Mouse (Mus musculus): ENCODE data around the gene Limch1.
A peak's percentile ranks its signal among the peaks of the same experiment; 100 is the strongest.

The Limch1 gene

DNA sequence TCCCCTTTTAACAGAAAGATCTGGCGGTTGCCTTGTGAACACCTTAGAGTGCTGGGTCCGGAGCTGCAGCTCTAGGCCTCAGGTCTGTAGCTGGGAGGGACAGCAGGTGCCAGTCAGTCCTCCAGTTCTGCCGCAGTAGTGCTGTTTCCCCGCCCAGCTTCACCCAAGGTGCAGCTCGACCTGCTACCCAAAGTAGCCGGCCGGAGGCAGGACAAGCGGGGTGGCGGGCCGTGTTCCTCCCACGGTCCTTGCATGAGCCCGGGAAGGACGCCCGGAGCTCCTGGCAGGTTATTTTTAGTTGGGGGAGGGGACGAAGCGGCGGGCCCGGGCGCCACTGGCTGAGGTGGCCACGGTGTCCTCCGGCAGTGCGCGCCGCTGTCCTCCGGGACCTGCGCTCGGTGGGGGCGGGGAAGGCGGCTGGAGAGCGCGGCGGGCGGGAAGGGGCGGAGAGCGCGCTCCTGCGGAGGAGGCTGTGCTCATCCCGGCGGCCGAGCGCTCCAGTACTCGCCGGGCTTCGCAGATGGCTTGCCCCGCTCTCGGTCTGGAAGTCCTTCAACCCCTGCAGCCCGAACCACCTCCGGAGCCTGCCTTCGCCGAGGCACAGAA, at the start of gene Limch1:
Gene Limch1 (plus strand): TSS at position 438 of the 606 bp plus-strand sequence.
- DNase-seq (ENCODE audit: low read depth, low spot score): no peak

DNA sequence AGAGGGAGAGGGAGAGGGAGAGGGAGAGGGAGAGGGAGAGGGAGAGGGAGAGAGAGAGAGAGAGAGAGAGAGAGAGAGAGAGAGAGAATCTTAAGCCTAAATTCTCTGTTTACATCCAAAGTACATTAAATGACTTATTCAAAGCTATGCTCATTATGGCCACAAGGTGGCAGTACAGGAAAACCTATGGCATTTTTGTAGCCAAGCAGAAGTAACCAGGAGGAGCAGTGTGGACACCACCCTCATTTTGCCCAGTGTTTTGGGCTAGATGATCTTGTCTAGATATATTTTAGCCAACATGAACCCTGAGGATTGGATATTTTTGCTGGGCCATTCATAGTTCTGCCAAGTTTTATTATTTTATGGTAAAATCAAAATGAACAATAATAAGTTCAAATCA, 48.5 kb upstream of the Limch1 start:
- DNase-seq (ENCODE audit: low read depth, low spot score): no peak

DNA sequence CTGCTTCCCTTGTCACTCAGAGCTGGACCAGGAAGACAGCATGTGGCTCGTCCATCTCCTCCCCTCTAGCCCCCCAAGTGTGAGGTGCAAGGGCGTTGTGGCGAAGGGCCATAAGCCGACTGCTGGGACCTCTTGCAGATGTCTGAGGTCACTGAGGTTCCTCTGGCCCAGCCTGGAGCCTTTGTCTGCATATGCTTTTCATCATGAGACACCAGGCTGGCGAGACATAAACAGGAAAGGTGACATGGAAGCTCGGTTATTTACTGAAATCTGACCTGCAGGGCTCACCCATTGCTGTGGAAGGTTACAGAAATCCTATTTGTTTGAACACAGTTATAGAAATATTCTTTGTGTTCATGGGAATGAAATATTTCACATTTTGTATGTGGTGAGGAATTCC, 45.7 kb upstream of the Limch1 start:
- DNase-seq (ENCODE audit: low read depth, low spot score): no peak

DNA sequence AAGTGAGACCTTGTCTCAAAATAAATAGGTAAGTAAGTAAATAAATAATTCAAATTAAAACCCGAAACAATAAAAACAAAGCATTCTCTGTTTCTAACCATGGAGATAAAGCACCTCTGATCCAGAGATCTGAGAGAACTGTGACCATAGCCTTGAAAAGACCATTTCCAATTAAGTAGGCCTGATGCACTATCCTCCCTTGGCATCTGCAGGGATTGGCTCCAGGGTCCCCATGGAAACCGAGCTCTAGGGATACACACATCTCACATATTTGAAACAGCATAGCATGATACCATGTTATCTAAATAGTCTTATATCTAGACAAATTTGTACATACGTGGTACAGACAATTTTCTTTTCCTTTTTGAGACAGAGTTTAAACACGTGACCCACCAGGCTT, 43.7 kb upstream of the Limch1 start:
- no peak for DNase-seq (ENCODE audit: low read depth, low spot score)

DNA sequence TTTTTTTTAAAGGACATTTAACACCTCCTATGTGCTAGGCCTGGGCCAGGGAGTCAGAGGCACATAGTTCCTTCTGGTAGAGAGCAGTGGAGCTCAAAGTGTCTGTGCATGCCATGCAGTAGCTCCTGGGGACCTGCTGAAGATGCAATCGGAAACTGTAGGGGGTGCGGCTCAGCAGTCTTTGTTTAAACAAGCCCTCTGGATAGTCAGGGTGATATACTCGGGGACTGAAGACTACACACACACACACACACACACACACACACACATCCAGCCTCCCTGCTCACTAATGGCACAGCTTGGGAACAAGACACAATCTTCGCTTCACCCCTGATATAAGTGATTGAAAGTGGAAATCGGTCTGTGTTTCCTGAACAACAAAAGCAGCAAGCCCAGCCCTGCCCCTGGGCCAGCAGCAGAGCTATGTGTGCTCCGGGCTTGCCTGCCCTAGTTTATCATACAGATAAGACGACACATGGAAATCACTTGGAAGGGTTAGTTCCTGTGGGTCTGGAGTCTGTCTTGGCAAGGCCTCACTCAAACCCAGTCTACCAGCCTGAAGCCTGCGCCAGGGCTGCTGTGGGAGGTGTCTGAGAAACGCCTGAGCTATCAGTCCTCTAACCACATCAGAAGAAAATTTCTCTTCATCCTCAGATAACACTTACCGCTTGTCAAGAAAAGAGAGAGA, 42.2 kb upstream of the Limch1 start:
- no peak for DNase-seq (ENCODE audit: low read depth, low spot score)

DNA sequence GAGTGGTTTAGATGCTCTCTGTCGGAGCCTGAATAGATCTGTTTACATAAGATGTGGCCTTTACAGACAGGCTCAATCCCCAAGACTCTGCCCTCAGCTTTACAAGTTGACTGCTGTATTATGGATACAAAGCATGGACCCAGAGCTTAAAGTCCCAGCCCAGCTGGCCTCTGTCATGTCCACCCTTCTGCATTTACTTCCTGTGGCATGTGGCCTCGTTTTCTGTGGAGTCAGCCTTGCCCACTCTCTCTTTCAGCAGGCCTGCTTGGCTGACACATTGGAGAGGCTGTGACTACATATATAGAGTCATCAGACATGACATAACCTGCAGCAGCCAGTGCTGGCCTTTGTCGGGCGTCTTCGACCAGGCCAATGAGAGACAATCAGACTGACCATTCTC, 37.8 kb upstream of the Limch1 start:
- no peak for DNase-seq (ENCODE audit: low read depth, low spot score)

DNA sequence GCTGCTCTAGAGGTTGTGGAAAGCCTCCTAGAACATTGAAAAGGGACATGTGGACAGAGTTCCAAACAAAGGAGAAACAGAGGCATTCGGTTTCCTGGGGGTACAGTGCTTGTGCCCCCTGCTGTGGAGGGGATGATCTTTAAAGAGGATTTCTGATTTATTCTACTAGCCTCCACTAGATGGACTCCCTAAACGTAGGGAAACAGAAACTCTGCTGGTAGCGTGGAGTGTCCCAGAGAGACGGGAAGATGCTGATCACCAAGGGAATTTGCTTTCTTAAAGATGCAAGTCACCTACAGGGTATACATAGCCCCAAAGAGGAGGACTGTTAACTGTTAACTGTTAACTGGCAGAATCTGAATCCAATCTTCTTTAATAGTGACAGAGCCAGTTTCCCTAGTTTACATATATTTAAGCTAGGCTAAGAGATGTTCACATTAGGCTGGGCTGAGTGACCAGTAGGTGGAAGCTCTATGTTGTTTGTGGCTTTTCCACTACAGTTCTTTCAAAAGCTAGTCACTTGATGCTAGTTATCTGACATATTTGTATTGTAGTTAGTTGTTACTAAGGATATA, 35.1 kb upstream of the Limch1 start:
- no peak for DNase-seq (ENCODE audit: low read depth, low spot score)

DNA sequence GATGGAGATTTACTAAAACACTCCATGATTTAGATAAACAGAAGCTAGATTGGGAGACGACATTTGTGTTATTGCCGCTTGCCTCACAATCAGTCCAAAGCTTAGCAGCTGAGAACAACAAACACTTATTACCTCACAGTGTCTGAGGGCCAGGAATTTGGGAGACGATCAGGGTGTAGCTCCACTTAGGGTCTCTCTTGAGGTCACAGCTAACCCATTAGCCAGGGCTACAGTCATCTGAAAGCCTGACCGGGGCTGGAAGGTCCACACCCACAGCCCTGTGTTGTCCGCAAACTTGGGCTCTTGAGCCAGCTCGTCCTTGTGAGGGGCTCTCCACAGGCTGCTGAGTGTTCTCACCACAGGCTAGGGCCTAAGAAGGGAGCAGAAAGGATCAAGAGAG, 32.8 kb upstream of the Limch1 start:
- DNase-seq (ENCODE audit: low read depth, low spot score): no peak

DNA sequence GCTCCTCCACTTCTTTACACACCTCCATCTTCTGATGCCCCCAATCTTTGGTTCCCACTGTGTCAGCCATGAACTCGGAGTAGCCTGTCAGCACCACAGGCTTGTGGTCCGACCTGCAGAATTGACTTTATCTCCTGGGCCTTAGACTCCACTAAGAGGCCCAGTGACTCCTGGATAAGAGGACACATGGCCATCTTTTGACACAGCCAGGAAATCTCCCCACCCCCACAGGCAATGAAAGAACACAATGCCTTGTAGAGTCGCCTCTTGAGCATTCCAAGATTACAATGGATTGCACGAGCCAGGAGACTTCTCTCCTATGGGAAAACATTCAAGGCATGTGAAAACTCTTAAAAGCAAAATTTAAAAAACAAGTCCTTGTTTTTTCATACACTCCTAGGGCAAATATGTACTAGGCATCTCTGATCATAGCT, 30.1 kb upstream of the Limch1 start:
- DNase-seq (ENCODE audit: low read depth, low spot score): no peak

DNA sequence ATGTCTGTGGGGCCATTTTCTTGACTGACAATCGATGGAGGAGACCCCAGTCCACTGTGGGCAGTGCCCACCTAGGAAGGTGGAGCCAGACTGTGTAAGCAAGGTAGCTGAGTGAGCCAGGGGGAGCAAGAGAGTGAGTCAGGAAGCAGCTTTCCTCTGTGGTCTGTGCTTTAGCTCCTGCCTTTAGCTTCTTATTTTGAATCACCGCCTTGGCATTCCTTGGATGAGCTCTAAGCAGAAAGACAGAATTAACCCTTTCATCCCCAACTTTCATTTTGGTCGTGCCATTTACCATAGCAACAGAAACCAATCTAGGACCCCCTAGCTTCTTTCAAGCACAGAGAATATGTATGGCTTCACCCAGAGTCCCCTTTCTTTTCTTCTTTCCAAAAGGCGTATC, 27.7 kb upstream of the Limch1 start:
- DNase-seq (ENCODE audit: low read depth, low spot score): no peak

DNA sequence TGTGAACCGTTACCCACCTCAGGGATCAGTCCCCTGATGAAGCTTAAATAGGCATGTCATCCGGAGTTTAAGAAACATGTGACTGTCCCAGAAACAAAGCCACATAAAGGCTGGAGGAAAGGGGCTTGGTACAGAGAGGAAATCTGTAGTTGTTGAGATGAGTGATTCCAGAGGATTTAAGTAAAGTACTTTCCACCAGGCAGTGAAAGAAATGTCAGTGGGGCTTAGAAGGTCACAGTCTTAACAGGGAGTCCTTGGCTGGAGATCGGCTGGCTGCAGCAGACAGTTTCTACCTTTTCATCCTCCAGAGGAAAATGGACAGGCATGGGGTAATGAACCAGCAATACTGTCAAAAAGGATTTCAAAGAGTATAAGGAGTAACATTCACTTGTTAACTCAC, 27.2 kb upstream of the Limch1 start:
- no peak for DNase-seq (ENCODE audit: low read depth, low spot score)

DNA sequence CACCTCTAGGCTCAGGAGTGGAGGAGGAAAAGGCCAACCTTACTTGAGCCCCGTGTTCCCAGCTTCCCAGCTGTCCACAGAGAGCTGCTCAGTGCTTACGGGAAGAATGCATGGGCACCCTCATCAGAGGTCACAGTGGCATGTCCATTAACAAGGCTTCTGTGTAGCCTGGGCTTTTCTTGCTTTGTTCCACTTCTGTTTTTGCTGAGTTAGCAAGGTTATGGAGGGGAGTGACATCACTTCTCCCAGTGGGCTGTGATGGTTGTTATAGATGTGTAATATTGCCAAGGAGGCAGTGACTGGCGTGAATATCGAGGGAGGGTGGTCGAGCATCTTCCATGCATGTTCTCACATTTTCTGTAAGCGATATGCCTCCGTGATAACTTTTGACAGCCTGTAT, 26.7 kb upstream of the Limch1 start:
- no peak for DNase-seq (ENCODE audit: low read depth, low spot score)

DNA sequence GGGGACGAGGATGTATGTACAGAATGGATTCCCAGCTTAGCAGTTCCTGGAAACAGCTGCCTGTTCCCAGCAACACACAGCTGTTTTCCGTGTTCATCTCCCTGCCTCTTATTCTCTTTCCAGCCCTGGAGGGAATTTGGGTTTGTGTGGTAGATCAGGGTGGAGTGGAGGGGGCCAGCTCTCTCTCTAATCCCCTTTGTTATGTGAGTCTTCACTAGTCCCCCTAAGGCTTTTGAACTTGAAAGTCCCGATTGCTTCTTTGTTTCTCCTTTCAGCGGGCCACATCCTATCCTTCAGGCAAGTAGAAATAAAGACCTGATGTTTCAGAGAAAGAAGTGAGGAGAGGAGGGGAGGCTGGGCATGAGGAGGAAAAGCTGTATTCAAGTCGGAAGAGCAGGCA, 24.7 kb upstream of the Limch1 start:
- DNase-seq (ENCODE audit: low read depth, low spot score): no peak

DNA sequence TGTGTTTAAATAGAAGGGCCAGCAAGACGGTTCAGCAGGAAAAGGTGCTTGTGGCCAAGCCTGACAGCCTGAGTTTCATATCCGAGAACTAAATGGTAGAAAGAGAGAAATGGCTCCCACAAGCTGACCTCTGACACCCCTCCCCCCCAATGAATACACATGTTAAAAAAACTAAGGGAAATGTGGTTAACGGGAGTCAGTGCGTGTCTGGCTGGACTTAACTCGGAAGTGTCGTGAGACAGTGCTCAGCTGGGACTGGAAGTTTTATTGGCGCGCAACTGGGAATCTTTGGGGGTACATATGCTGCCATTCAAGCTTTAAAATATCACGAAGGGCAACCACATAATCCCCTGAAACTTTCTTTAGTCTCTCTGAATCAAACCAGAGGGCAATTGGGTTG, 23.0 kb upstream of the Limch1 start:
- DNase-seq (ENCODE audit: low read depth, low spot score): no peak

DNA sequence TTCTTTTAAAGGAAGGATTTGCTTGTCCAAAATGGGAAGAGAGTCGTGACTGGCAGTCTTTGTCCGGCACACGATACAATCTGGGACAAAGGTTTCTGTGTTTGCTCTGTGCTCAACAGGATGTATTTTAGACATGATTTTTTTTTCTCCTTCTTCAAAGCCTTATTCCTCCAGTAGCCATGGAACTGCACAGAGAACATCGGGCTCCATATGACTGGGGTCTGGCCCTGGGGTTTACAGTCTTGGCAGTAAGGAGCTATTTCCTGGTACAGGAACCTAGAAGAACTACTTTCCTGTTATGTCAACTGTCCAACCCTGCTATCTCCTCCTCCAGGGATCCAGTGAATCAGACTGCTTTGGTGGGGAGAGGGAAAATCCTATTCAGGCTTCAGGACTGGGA, 22.6 kb upstream of the Limch1 start:
- no peak for DNase-seq (ENCODE audit: low read depth, low spot score)

DNA sequence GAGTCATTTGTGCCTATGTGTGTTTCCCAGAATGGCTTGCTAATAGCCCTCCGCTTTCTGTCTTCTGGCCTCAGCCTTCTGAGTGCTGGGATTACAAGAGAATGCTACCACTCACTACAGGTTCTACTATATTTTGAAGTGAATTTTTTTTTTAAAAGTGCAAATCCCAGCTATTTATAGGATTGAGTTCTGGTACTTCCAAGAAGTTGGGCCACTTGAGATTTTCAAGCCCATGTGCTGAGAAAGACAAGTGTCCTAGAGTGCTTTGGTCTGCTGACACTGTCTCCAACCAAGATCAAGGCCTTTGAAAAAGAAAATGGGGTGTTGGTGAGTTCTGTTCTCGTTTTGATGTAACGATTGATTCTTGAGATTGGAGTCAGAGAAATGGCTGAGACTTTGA, 22.0 kb upstream of the Limch1 start:
- no peak for DNase-seq (ENCODE audit: low read depth, low spot score)

DNA sequence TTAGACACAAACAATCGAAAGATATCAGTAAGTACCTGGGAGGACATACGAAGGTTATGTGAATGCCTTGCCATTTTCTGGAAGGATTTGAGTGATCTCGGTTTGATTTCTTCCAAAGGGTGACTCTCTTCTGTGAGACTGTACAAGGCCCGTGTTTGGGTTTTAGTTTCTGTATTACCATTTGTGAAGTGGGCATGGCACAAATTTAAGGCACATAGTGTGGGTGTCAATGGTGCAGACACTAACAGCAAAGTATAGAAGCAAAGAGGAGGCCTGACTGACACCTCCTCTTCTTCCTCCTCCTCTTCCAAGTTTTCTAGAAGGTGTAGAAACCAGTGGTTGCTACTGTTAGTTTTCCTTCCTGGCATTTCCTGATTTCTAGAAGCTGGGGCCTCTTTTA, 16.3 kb upstream of the Limch1 start:
- DNase-seq (ENCODE audit: low read depth, low spot score): no peak

DNA sequence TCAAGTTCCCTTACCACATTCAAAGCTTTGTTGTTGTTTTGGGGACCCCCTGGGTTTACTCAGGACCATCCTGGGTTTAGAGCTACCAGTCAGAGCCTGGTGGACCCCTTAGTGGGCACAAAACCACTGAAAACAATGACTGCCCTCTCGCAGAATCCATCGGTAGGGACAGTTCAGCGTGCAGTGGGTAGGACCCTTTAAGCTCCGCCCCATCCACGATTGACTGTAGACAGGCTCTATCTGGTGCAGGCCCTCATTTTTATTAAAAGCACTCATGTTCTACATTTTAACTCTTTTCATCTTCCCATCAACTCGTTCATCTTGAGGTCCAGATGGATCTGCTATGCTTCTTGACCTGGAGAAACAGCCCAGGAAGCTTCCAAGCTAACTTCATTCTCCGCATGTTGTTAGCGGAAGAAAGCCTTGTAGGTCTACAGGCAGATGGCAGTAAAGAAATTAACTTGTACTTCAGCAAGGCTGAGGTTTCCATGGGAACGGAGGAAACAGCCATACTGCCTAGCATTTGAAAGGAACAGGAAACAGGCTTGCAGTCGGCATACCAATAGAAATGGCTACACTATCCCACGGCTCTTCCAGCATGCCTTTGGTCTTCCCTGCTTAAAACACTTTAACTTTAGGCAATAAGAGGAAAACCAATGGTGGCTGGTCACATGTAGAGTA, 14.9 kb upstream of the Limch1 start:
- peak; percentile 88 for DNase-seq (ENCODE audit: low read depth, low spot score)

DNA sequence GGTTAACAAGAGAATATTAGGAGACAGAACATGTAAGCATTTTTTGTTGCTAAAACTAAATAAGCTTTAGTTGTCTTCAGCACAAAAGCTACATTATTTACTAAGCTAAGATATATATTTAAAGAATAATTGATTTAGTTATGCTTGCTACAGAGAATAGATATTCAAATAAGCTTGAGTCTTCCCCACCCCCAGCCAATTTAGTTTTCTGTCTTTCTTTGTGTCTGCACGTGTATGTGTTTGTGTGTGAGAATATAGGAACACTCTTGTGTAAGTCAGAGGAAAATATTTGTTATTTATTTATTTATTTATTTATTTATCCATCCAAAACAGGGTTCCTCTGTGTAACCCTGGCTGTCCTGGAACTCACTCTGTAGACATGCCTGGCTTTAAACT, 14.3 kb upstream of the Limch1 start:
- DNase-seq (ENCODE audit: low read depth, low spot score): no peak

DNA sequence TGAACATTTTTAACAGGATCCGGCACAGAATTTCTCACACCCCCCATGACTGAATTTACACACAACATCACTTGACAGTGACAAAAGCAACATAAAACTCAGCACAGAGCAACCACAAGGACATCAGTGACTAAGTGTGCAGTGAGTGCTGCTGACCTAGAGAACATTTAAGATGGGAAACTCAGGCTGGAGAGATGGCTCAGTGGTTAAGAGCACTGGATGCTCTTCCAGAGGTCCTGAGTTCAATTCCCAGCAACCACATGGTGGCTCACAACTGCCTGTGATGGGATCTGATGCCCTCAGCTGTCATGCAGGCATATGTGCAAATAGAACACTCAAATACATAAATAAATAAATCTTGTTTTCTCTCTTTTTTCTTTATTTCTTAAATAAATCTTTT, 12.1 kb upstream of the Limch1 start:
- no peak for DNase-seq (ENCODE audit: low read depth, low spot score)

DNA sequence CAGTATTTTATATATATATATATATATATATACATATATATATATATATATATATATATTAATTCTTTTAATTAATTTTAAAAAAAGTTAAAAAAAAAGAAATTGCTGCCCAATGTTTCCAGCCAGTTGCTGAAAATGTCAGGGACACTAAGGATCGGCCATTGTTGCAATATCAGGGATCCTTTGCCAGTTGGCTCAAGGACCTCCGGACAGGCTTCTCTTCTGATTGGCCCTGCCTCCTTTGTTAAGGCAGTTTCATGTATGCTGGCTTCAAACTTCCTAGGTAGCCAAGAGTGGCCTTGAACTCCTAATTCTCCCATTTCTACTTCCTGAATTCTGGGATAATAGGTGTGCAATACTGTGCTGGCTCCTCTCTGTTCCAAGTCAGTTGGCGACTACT, 6.3 kb upstream of the Limch1 start:
- no peak for DNase-seq (ENCODE audit: low read depth, low spot score)

DNA sequence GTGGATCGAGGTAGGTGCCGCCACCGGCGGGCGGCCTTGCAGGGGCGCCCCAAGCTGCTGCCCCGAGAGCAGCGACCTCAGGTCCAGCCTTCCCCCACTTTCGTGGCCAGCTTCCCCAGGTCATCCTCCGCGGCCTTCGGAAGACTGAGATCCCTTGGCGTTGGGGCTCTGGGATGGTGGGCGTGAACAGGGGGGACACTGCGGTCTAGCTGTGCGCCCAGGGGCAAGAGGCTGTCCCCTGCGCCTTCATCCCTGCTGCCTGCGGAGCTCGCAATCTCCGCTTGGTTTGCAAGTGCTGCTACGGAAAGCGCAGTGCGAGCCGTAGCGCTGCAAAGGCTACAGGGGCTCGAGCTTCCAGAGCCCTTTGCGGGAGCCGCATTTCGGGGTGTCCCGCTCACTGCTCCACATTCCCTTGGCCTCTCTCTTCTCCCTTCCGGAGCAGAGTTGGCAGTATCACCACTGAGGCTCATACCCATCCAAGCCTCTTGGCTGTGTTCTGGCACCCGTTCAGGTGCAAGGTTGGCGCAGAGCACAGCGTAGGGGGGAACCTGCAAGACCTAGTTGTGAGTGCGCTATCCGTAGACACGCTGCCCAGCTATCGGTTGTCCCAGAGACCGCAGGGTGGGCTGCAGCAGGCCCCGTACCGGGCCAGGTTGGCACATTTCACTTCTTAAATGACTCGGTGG, 512 bp downstream of the Limch1 start:
- DNase-seq (ENCODE audit: low read depth, low spot score): no peak
